Mouse (Mus musculus): ENCODE data around the gene Zmat5. TPM values are rescaled to one million over a fixed set of nuclear protein-coding genes. Genes with fewer than 3 reads are reported as not detected.
"Not testable (repeated sequence)": the region's sequence is repeated elsewhere in the genome, so short reads cannot be mapped to it uniquely, and the experiment has no call there.

Gene Zmat5
- polyA plus RNA-seq, 1 experiment from 2014 or later: 51.7 TPM

GRCm38 (mm10) chr11:4697043-4697983, 7.2 kb upstream of the Zmat5 start:
- no peaks in the 10 kb centered on the region for H3K27me3 ChIP-seq (replicated peaks; ENCODE audit: control insufficient read depth, insufficient read depth, low read length)
- no peaks in the 10 kb centered on the region for H3K4me1 ChIP-seq (ENCODE audit: control insufficient read depth, insufficient read depth, low read length)
- H3K36me3 ChIP-seq (ENCODE audit: control insufficient read depth, insufficient read depth, low read length): peaks cover 13% of the 10 kb centered on the region
- H3K4me2 ChIP-seq (ENCODE audit: low read depth, low read length): no peak overlapping the region
- no peak for ATAC-seq (ENCODE audit: low read depth)
- 43% methylated on average over 7 of the region's 7 CpGs for WGBS
- peak; percentile 82 for DNase-seq (ENCODE audit: low spot score)
- no peak overlapping the region for H3K9ac ChIP-seq (ENCODE audit: low read depth, low read length)
- H3K9me3 ChIP-seq (ENCODE audit: control insufficient read depth, low read length): no peaks in the 10 kb centered on the region
- no peak overlapping the region for H3K27ac ChIP-seq (replicated peaks; ENCODE audit: low read depth, low read length)
- H3K4me3 ChIP-seq (ENCODE audit: low read depth, low read length): no peak overlapping the region

- ATAC-seq (ENCODE audit: low read depth): no peak
- Histone ChIP-seq H3K9ac (ENCODE audit: low read depth, low read length) (no peak overlapping the region), H3K27me3 (replicated peaks; ENCODE audit: control insufficient read depth, insufficient read depth, low read length) (no peaks in the 10 kb centered on the region), H3K27ac (replicated peaks; ENCODE audit: low read depth, low read length) (no peak overlapping the region), H3K4me2 (ENCODE audit: low read depth, low read length) (no peak overlapping the region), H3K9me3 (ENCODE audit: control insufficient read depth, low read length) (no peaks in the 10 kb centered on the region), H3K4me1 (ENCODE audit: control insufficient read depth, insufficient read depth, low read length) (peaks cover 7% of the 10 kb centered on the region; the same call in 1 of the 2 replicates), H3K36me3 (ENCODE audit: control insufficient read depth, insufficient read depth, low read length) (peaks cover 13% of the 10 kb centered on the region), H3K4me3 (ENCODE audit: low read depth, low read length) (no peak overlapping the region)
- 83% methylated on average over 8 of the region's 8 CpGs for WGBS
- no peak for DNase-seq (ENCODE audit: low spot score)
Observed at GRCm38 (mm10) chr11:4700726-4701125, 3.8 kb upstream of the Zmat5 start.

GRCm38 (mm10) chr11:4703688-4704071, 798 bp upstream of the Zmat5 start:
- Histone ChIP-seq H3K27ac (replicated peaks; ENCODE audit: low read depth, low read length) (no peak overlapping the region), H3K9ac (ENCODE audit: low read depth, low read length) (peak overlapping the region; percentile 71), H3K4me3 (ENCODE audit: low read depth, low read length) (peak overlapping the region; percentile 56), H3K9me3 (ENCODE audit: control insufficient read depth, low read length) (no peaks in the 10 kb centered on the region), H3K4me2 (ENCODE audit: low read depth, low read length) (peak overlapping the region; percentile 82), H3K27me3 (replicated peaks; ENCODE audit: control insufficient read depth, insufficient read depth, low read length) (no peaks in the 10 kb centered on the region), H3K4me1 (ENCODE audit: control insufficient read depth, insufficient read depth, low read length) (peaks cover 7% of the 10 kb centered on the region; the same call in 1 of the 2 replicates), H3K36me3 (ENCODE audit: control insufficient read depth, insufficient read depth, low read length) (peaks cover 13% of the 10 kb centered on the region)
- no peak for DNase-seq (ENCODE audit: low spot score)
- WGBS: 7% methylated on average over 12 of the region's 12 CpGs
- ATAC-seq (ENCODE audit: low read depth): 0 out of 2 replicates have a peak, but pooled peaks have one; percentile 0

GRCm38 (mm10) chr11:4705178-4705577, 700 bp downstream of the Zmat5 start:
- Histone ChIP-seq H3K27me3 (replicated peaks; ENCODE audit: control insufficient read depth, insufficient read depth, low read length) (no peaks in the 10 kb centered on the region), H3K4me1 (ENCODE audit: control insufficient read depth, insufficient read depth, low read length) (peaks cover 7% of the 10 kb centered on the region; the same call in 1 of the 2 replicates), H3K27ac (replicated peaks; ENCODE audit: low read depth, low read length) (no peak overlapping the region), H3K9ac (ENCODE audit: low read depth, low read length) (peak overlapping the region; percentile 71), H3K36me3 (ENCODE audit: control insufficient read depth, insufficient read depth, low read length) (peaks cover 13% of the 10 kb centered on the region), H3K4me3 (ENCODE audit: low read depth, low read length) (peak overlapping the region; percentile 56), H3K4me2 (ENCODE audit: low read depth, low read length) (peak overlapping the region; percentile 82), H3K9me3 (ENCODE audit: control insufficient read depth, low read length) (no peaks in the 10 kb centered on the region)
- WGBS: 6% methylated on average over 4 of the region's 4 CpGs
- no peak for ATAC-seq (ENCODE audit: low read depth)
- no peak for DNase-seq (ENCODE audit: low spot score)

- not testable (repeated sequence) for H3K4me2 ChIP-seq (ENCODE audit: low read depth, low read length); H3K9me3 ChIP-seq (ENCODE audit: control insufficient read depth, low read length); H3K27me3 ChIP-seq (replicated peaks; ENCODE audit: control insufficient read depth, insufficient read depth, low read length); H3K27ac ChIP-seq (replicated peaks; ENCODE audit: low read depth, low read length); H3K4me1 ChIP-seq (ENCODE audit: control insufficient read depth, insufficient read depth, low read length); H3K9ac ChIP-seq (ENCODE audit: low read depth, low read length); H3K36me3 ChIP-seq (ENCODE audit: control insufficient read depth, insufficient read depth, low read length); H3K4me3 ChIP-seq (ENCODE audit: low read depth, low read length); ATAC-seq (ENCODE audit: low read depth); DNase-seq (ENCODE audit: low spot score)
- 81% methylated on average over 4 of the region's 4 CpGs for WGBS
Observed at GRCm38 (mm10) chr11:4710188-4710587, 5.7 kb downstream of the Zmat5 start.

- H3K4me3 ChIP-seq (ENCODE audit: low read depth, low read length): no peak overlapping the region
- H3K27ac ChIP-seq (replicated peaks; ENCODE audit: low read depth, low read length): no peak overlapping the region
- no peaks in the 10 kb centered on the region for H3K27me3 ChIP-seq (replicated peaks; ENCODE audit: control insufficient read depth, insufficient read depth, low read length)
- ATAC-seq (ENCODE audit: low read depth) (no peak), DNase-seq (ENCODE audit: low spot score) (no peak)
- H3K9me3 ChIP-seq (ENCODE audit: control insufficient read depth, low read length): no peaks in the 10 kb centered on the region
- no peak overlapping the region for H3K4me2 ChIP-seq (ENCODE audit: low read depth, low read length)
- H3K4me1 ChIP-seq (ENCODE audit: control insufficient read depth, insufficient read depth, low read length): no peaks in the 10 kb centered on the region
- H3K36me3 ChIP-seq (ENCODE audit: control insufficient read depth, insufficient read depth, low read length): no peaks in the 10 kb centered on the region
- no peak overlapping the region for H3K9ac ChIP-seq (ENCODE audit: low read depth, low read length)
Observed at GRCm38 (mm10) chr11:4712822-4713221, 8.3 kb downstream of the Zmat5 start.

- WGBS: 79% methylated on average over 4 of the region's 4 CpGs
Observed at GRCm38 (mm10) chr11:4714727-4715126, 10.2 kb downstream of the Zmat5 start.

GRCm38 (mm10) chr11:4715596-4715995, 11.1 kb downstream of the Zmat5 start:
- no peaks in the 10 kb centered on the region; the same call in 1 of the 2 replicates for H3K4me1 ChIP-seq (ENCODE audit: control insufficient read depth, insufficient read depth, low read length)
- H3K4me2 ChIP-seq (ENCODE audit: low read depth, low read length): no peak overlapping the region
- no peak overlapping the region for H3K9ac ChIP-seq (ENCODE audit: low read depth, low read length)
- no peaks in the 10 kb centered on the region for H3K36me3 ChIP-seq (ENCODE audit: control insufficient read depth, insufficient read depth, low read length)
- no peaks in the 10 kb centered on the region for H3K9me3 ChIP-seq (ENCODE audit: control insufficient read depth, low read length)
- no peak overlapping the region for H3K4me3 ChIP-seq (ENCODE audit: low read depth, low read length)
- no peak for ATAC-seq (ENCODE audit: low read depth)
- WGBS: 84% methylated on average over 4 of the region's 4 CpGs
- H3K27me3 ChIP-seq (replicated peaks; ENCODE audit: control insufficient read depth, insufficient read depth, low read length): no peaks in the 10 kb centered on the region
- DNase-seq (ENCODE audit: low spot score): no peak
- no peak overlapping the region for H3K27ac ChIP-seq (replicated peaks; ENCODE audit: low read depth, low read length)

More at GRCm38 (mm10) chr11:4714727-4715126, 10.2 kb downstream of the Zmat5 start:
- H3K27me3 ChIP-seq (replicated peaks; ENCODE audit: control insufficient read depth, insufficient read depth, low read length): no peaks in the 10 kb centered on the region
- H3K9ac ChIP-seq (ENCODE audit: low read depth, low read length): no peak overlapping the region
- H3K4me3 ChIP-seq (ENCODE audit: low read depth, low read length): no peak overlapping the region
- no peak overlapping the region for H3K27ac ChIP-seq (replicated peaks; ENCODE audit: low read depth, low read length)
- ATAC-seq (ENCODE audit: low read depth) (no peak), DNase-seq (ENCODE audit: low spot score) (no peak)
- H3K9me3 ChIP-seq (ENCODE audit: control insufficient read depth, low read length): no peaks in the 10 kb centered on the region
- H3K4me2 ChIP-seq (ENCODE audit: low read depth, low read length): no peak overlapping the region
- H3K36me3 ChIP-seq (ENCODE audit: control insufficient read depth, insufficient read depth, low read length): no peaks in the 10 kb centered on the region
- H3K4me1 ChIP-seq (ENCODE audit: control insufficient read depth, insufficient read depth, low read length): no peaks in the 10 kb centered on the region; the same call in 1 of the 2 replicates

Measured in embryonic facial prominence, embryonic 14.5 days (tissue).